Mouse (Mus musculus) cortical plate, adult 2 months (tissue): ENCODE measurements around the gene Amh.
"Not testable (repeated sequence)": the region's sequence is repeated elsewhere in the genome, so short reads cannot be mapped to it uniquely, and the experiment has no call there.

Experiments
- CTCF ChIP-seq: fragments of 200-500 bp; IDR thresholded peaks from 2 replicates; pipeline ENCODE4 v1.5.1; 2011; ENCODE audit warnings: mild to moderate bottlenecking, control low read depth, low read length; ENCODE audit not compliant: insufficient read depth; ENCODE audit errors: extremely low read depth
- POLR2A ChIP-seq: fragments of 200-500 bp; IDR thresholded peaks from 2 replicates; pipeline ENCODE4 v1.6.1; 2011; ENCODE audit warnings: mild to moderate bottlenecking, low read length, control low read depth; ENCODE audit not compliant: insufficient read depth; ENCODE audit errors: extremely low read depth

DNA sequence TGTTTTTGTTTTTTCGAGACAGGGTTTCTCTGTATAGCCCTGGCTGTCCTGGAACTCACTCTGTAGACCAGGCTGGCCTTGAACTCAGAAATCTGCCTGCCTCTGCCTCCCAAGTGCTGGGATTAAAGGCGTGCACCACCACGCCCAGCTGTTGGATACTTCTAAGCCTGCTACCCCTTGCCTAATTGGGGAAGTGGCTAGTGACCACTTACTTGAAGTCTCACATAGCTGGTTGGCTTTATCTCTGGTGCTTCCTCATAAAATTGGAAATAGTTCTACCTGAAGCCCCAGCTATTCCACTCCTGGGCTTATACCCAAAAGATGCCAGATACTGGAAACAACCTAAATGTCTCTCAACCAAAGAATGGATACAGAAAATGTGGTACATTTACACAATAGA, 11.3 kb downstream of the Amh start:
- not testable (repeated sequence) for TF ChIP-seq CTCF, POLR2A
